Comparison of ENCODE assay signal across 14 mouse cellular contexts in genomic region chr13:49131342-49131855, GRCm38 (mm10). TPM values are rescaled to one million over a fixed set of nuclear protein-coding genes. Genes with fewer than 3 reads are reported as not detected.
A peak's percentile ranks its signal among the peaks of the same experiment; 100 is the strongest.
DNase-seq lines count a peak whose midpoint lies in the region; ATAC-seq and TF ChIP-seq lines count a peak whose summit lies in the region.
"Had no signal": no experiment of that assay in that cellular context is flagged by ENCODE, and none has a peak within 500 bp of the region (broad histone marks: within the 10 kb centered on the region; RNA-seq: fewer than 3 reads in every experiment).

No protein-coding gene starts in this region.

- 48% methylated on average over 4 of the region's 4 CpGs for WGBS in cerebellum, adult 2 months
- WGBS in lung, embryonic 14.5 days = 70% methylated on average over 4 of the region's 4 CpGs
- 58% methylated on average over 4 of the region's 4 CpGs for WGBS in hindbrain, embryonic 15.5 days
- 54% methylated on average over 4 of the region's 4 CpGs for WGBS in neural tube, embryonic 15.5 days
- whole genome bisulfite sequencing in lung, postnatal 0 days = 66% methylated on average over 4 of the region's 4 CpGs

- H3K27ac ChIP-seq in cerebellum, adult 2 months (ENCODE audit: insufficient read depth, low read length) = peak overlapping the region; percentile 58; the same call in 1 of the 2 replicates
- peak overlapping the region; percentile 51; the same call in 1 of the 2 replicates for H3K27ac ChIP-seq in lung, embryonic 14.5 days (ENCODE audit: low read depth)
- H3K27ac ChIP-seq in hindbrain, embryonic 15.5 days (replicated peaks) = 0 out of 2 replicates have a peak overlapping the region, but pooled peaks have one; percentile 50
- H3K27ac ChIP-seq in neural tube, embryonic 15.5 days (replicated peaks) = peak overlapping the region; percentile 42
- H3K27ac ChIP-seq in lung, postnatal 0 days (ENCODE audit: low read length) = no peak overlapping the region
- H3K27ac ChIP-seq: embryonic facial prominence, embryonic 12.5 days; liver, embryonic 14.5 days had no signal

- TF ChIP-seq EP300 in lung, postnatal 0 days (IDR thresholded peaks at IDR 0.05) = no peak

- peaks cover 84% of the 10 kb centered on the region for H3K4me1 ChIP-seq in cerebellum, adult 2 months (ENCODE audit: control insufficient read depth, insufficient read depth, low read length)
- H3K4me1 ChIP-seq in lung, embryonic 14.5 days (ENCODE audit: insufficient read depth) = peaks cover 3% of the 10 kb centered on the region; the same call in 1 of the 2 replicates
- peaks cover 79% of the 10 kb centered on the region for H3K4me1 ChIP-seq in hindbrain, embryonic 15.5 days (replicated peaks)
- H3K4me1 ChIP-seq in neural tube, embryonic 15.5 days = peaks cover 77% of the 10 kb centered on the region
- H3K4me1 ChIP-seq in lung, postnatal 0 days (ENCODE audit: insufficient read depth, low read depth, low read length) = no peaks in the 10 kb centered on the region

- no peak for TF ChIP-seq CTCF in cerebellum, adult 2 months (IDR thresholded peaks at IDR 0.05; ENCODE audit: borderline replicate concordance, insufficient read depth, low read depth, low read length)
- TF ChIP-seq CTCF in lung, embryonic 14.5 days (IDR thresholded peaks at IDR 0.05; ENCODE audit: low read depth) = no peak
- TF ChIP-seq CTCF in lung, postnatal 0 days (IDR thresholded peaks at IDR 0.05) = no peak

- ATAC-seq in lung, embryonic 14.5 days (ENCODE audit: insufficient read depth) = no peak
- ATAC-seq in hindbrain, embryonic 15.5 days (ENCODE audit: low FRiP score, low read depth) = peak; percentile 15
- ATAC-seq in neural tube, embryonic 15.5 days (ENCODE audit: low FRiP score) = no peak
- ATAC-seq in lung, postnatal 0 days = no peak

- no peaks in the 10 kb centered on the region for H3K36me3 ChIP-seq in lung, embryonic 14.5 days (ENCODE audit: insufficient read depth)
- H3K36me3 ChIP-seq in hindbrain, embryonic 15.5 days = no peaks in the 10 kb centered on the region
- H3K36me3 ChIP-seq in neural tube, embryonic 15.5 days = no peaks in the 10 kb centered on the region
- no peaks in the 10 kb centered on the region for H3K36me3 ChIP-seq in lung, postnatal 0 days (ENCODE audit: insufficient read depth, low read length)
- H3K36me3 ChIP-seq: embryonic facial prominence, embryonic 12.5 days had no signal

- no peak overlapping the region for H3K4me2 ChIP-seq in lung, embryonic 14.5 days
- no peak overlapping the region for H3K4me2 ChIP-seq in hindbrain, embryonic 15.5 days
- no peak overlapping the region for H3K4me2 ChIP-seq in neural tube, embryonic 15.5 days
- H3K4me2 ChIP-seq in lung, postnatal 0 days (replicated peaks; ENCODE audit: low read depth, low read length) = no peak overlapping the region
- H3K4me2 ChIP-seq: embryonic facial prominence, embryonic 12.5 days had no signal

- no peak for TF ChIP-seq POLR2A in cerebellum, adult 2 months (IDR thresholded peaks at IDR 0.05; ENCODE audit: borderline replicate concordance, insufficient read depth, low read length)

- peak in 1 of 2 experiments; percentile 19 for DNase-seq in cerebellum, adult 2 months
- no peak for DNase-seq in cerebellum, adult 9-10 months
- DNase-seq in lung, embryonic 14.5 days = no peak
- no peak for DNase-seq in lung, postnatal 4 days
- no peak for DNase-seq in lung, postnatal 0 days (ENCODE audit: low spot score)
- no peak for DNase-seq in heart, adult 8-10 months (ENCODE audit: low spot score)
- DNase-seq: adrenal gland, postnatal 36 days; right cerebral cortex, postnatal 4 days; thymus, adult 2 months had no signal

- H3K9me3 ChIP-seq in lung, embryonic 14.5 days (ENCODE audit: low read depth, low read length) = no peaks in the 10 kb centered on the region
- no peaks in the 10 kb centered on the region for H3K9me3 ChIP-seq in hindbrain, embryonic 15.5 days
- H3K9me3 ChIP-seq in neural tube, embryonic 15.5 days (replicated peaks) = no peaks in the 10 kb centered on the region
- H3K9me3 ChIP-seq in lung, postnatal 0 days (ENCODE audit: low read length) = no peaks in the 10 kb centered on the region
- H3K9me3 ChIP-seq: embryonic facial prominence, embryonic 12.5 days had no signal

- H3K9ac ChIP-seq in lung, embryonic 14.5 days = no peak overlapping the region
- H3K9ac ChIP-seq in hindbrain, embryonic 15.5 days = no peak overlapping the region
- no peak overlapping the region for H3K9ac ChIP-seq in neural tube, embryonic 15.5 days (replicated peaks)
- H3K9ac ChIP-seq in lung, postnatal 0 days (replicated peaks; ENCODE audit: low read depth) = no peak overlapping the region
- H3K9ac ChIP-seq: embryonic facial prominence, embryonic 12.5 days; liver, embryonic 14.5 days had no signal

- H3K27me3 ChIP-seq in cerebellum, adult 2 months (ENCODE audit: control insufficient read depth, insufficient read depth, low read length) = no peaks in the 10 kb centered on the region
- no peaks in the 10 kb centered on the region for H3K27me3 ChIP-seq in lung, embryonic 14.5 days (ENCODE audit: insufficient read depth, low read length)
- no peaks in the 10 kb centered on the region for H3K27me3 ChIP-seq in hindbrain, embryonic 15.5 days
- H3K27me3 ChIP-seq in neural tube, embryonic 15.5 days (replicated peaks) = no peaks in the 10 kb centered on the region
- H3K27me3 ChIP-seq in lung, postnatal 0 days (replicated peaks; ENCODE audit: insufficient read depth, low read length) = no peaks in the 10 kb centered on the region
- H3K27me3 ChIP-seq: embryonic facial prominence, embryonic 12.5 days had no signal

- no peak overlapping the region for H3K4me3 ChIP-seq in cerebellum, adult 2 months (replicated peaks; ENCODE audit: insufficient read depth, low read depth, low read length)
- no peak overlapping the region for H3K4me3 ChIP-seq in lung, embryonic 14.5 days (ENCODE audit: low read depth, low read length)
- H3K4me3 ChIP-seq in hindbrain, embryonic 15.5 days = no peak overlapping the region
- no peak overlapping the region for H3K4me3 ChIP-seq in neural tube, embryonic 15.5 days (replicated peaks)
- H3K4me3 ChIP-seq in lung, postnatal 0 days (ENCODE audit: low read depth, low read length) = no peak overlapping the region
- H3K4me3 ChIP-seq: embryonic facial prominence, embryonic 12.5 days had no signal

RNA-seq across cellular contexts. Expression of gene Wnk2, which starts 16.4 kb away (rescaled TPM):
- polyA plus RNA-seq in cerebellum, adult 2 months (2012; rRNA removed) = 73.2 and 78.3 TPM in 2 replicates
- 1.5 and 1.8 TPM in 2 replicates for polyA plus RNA-seq in lung, embryonic 14.5 days (2014; fragmentation: Nextera tagmentation; extraction: Ambion mirVana)
- polyA plus RNA-seq in hindbrain, embryonic 15.5 days (2015; fragmentation: Nextera tagmentation; extraction: Ambion mirVana) = 19.6 and 23.2 TPM in 2 replicates
- 16.0 and 19.0 TPM in 2 replicates for polyA plus RNA-seq in neural tube, embryonic 15.5 days (2015; fragmentation: Nextera tagmentation; extraction: Ambion mirVana)
- polyA plus RNA-seq in lung, postnatal 0 days (2015; fragmentation: Nextera tagmentation; extraction: Ambion mirVana) = 0.36 and 0.39 TPM in 2 replicates
- 10 to 100 TPM; 60.5 to 89.6 (median 75.4) TPM for total RNA-seq in heart, adult 8-10 months (2022)
- total RNA-seq: granulocyte monocyte progenitor cell, adult 5-6 weeks had no signal

RNA-seq across cellular contexts. Expression of gene Ninj1, which starts 55.9 kb away (rescaled TPM):
- 87.5 and 91.1 TPM in 2 replicates for polyA plus RNA-seq in cerebellum, adult 2 months (2012; rRNA removed)
- 39.4 and 44.2 TPM in 2 replicates for polyA plus RNA-seq in lung, embryonic 14.5 days (2014; fragmentation: Nextera tagmentation; extraction: Ambion mirVana)
- 28.2 and 32.3 TPM in 2 replicates for polyA plus RNA-seq in hindbrain, embryonic 15.5 days (2015; fragmentation: Nextera tagmentation; extraction: Ambion mirVana)
- polyA plus RNA-seq in neural tube, embryonic 15.5 days (2015; fragmentation: Nextera tagmentation; extraction: Ambion mirVana) = 37.4 and 38.9 TPM in 2 replicates
- polyA plus RNA-seq in lung, postnatal 0 days (2015; fragmentation: Nextera tagmentation; extraction: Ambion mirVana) = 66.3 and 72.0 TPM in 2 replicates
- total RNA-seq in heart, adult 8-10 months (2022) = 100 to 1,000 TPM; 111 to 152 (median 131) TPM
